Mouse (Mus musculus) heart, embryonic 11.5 days (tissue): ENCODE measurements around the gene Dapk1. TPM values are rescaled to one million over a fixed set of nuclear protein-coding genes. Genes with fewer than 3 reads are reported as not detected.

Experiments used
- polyA plus RNA-seq: library from polyadenylated mRNA; unstranded; fragments of >200 nt; fragmentation: Nextera tagmentation; extraction: Ambion mirVana; gene quantifications from 2 replicates; pipeline ENCODE4 v1.2.1, GENCODE M21; 2014

Dapk1 gene
- polyA plus RNA-seq, 1 experiment from 2014 or later: 9.8 TPM

Other genes starting within 250 kb of the Dapk1 start
- not detected in 2 replicates for gene BC051665, start 184.4 kb downstream of the Dapk1 start, polyA plus RNA-seq
- not detected in 2 replicates for gene Ctsll3, start 200.9 kb downstream of the Dapk1 start, polyA plus RNA-seq